Mouse (Mus musculus) liver, postnatal 0 days (tissue): ENCODE results near the gene Pnliprp2. TPM values are rescaled to one million over a fixed set of nuclear protein-coding genes. Genes with fewer than 3 reads are reported as not detected.
A peak's percentile ranks its signal among the peaks of the same experiment; 100 is the strongest.

Experiments
- ATAC-seq: fragments of 200-750 bp; cut with Nextera tagmentation; 2 replicates; pipeline ENCODE4 v1.8.0; 2017; ENCODE audit warnings: mild to moderate bottlenecking, moderate library complexity
- DNase-seq: peaks from one replicate; pipeline ENCODE4 v3.0.0-alpha.2; 2016
- H3K27ac ChIP-seq: fragments of 300-500 bp; sonication (generic); 2 replicates; pipeline ENCODE4 v1.5.1; 2014; ENCODE audit warnings: antibody characterized with exemption, moderate library complexity, mild to moderate bottlenecking, low read depth
- H3K27me3 ChIP-seq: fragments of 300-500 bp; sonication (generic); 2 replicates; pipeline ENCODE4 v1.6.1; 2014; ENCODE audit warnings: low read length, control low read depth, mixed read lengths; ENCODE audit not compliant: insufficient read depth
- H3K36me3 ChIP-seq: fragments of 300-500 bp; sonication (generic); replicated peaks from 2 replicates; pipeline ENCODE4 v1.6.1; 2014; ENCODE audit warnings: mild to moderate bottlenecking, control low read depth, low read length, moderate library complexity, mixed read lengths; ENCODE audit not compliant: insufficient read depth
- H3K4me1 ChIP-seq: fragments of 300-500 bp; sonication (generic); 2 replicates; pipeline ENCODE4 v1.6.1; 2014; ENCODE audit warnings: antibody characterized with exemption, mild to moderate bottlenecking, control low read depth; ENCODE audit not compliant: insufficient read depth
- H3K4me2 ChIP-seq: fragments of 300-500 bp; sonication (generic); 2 replicates; pipeline ENCODE4 v1.6.1; 2014; ENCODE audit warnings: low read depth, mild to moderate bottlenecking, low read length, moderate library complexity, mixed read lengths
- H3K4me3 ChIP-seq: fragments of 300-500 bp; sonication (generic); 2 replicates; pipeline ENCODE4 v1.5.1; 2014; ENCODE audit warnings: low read depth, low read length
- H3K9ac ChIP-seq: fragments of 300-500 bp; sonication (generic); replicated peaks from 2 replicates; pipeline ENCODE4 v1.6.1; 2014; ENCODE audit warnings: mild to moderate bottlenecking, moderate library complexity
- H3K9me3 ChIP-seq: fragments of 300-500 bp; sonication (generic); 2 replicates; pipeline ENCODE4 v1.6.1; 2016; ENCODE audit warnings: mild to moderate bottlenecking, control low read depth, low read length, mixed read lengths
- CTCF ChIP-seq: sonication (generic); IDR thresholded peaks from 2 replicates; pipeline ENCODE4 v1.5.1; 2016; ENCODE audit warnings: antibody characterized with exemption, low read depth
- EP300 ChIP-seq: IDR thresholded peaks from 2 replicates; pipeline ENCODE4 v1.6.1; 2016; ENCODE audit warnings: antibody characterized with exemption, low read depth, mild to moderate bottlenecking
- WGBS: fragments of 180-500 bp; shearing (Covaris S2); extraction: QIAGEN DNeasy Blood & Tissue Kit; methylation state at CpG from one replicate; pipeline ENCODE4 v1.1.7; 2014; ENCODE audit not compliant: insufficient replicate concordance; 5-methylcytosine and 5-hydroxymethylcytosine counted together
- polyA plus RNA-seq: library from polyadenylated mRNA; unstranded; fragments of >200 nt; fragmentation: Nextera tagmentation; extraction: Ambion mirVana; gene quantifications from 2 replicates; pipeline ENCODE4 v1.2.1, GENCODE M21; 2015

Gene Pnliprp2
- polyA plus RNA-seq, 1 experiment from 2014 or later = not detected

DNA sequence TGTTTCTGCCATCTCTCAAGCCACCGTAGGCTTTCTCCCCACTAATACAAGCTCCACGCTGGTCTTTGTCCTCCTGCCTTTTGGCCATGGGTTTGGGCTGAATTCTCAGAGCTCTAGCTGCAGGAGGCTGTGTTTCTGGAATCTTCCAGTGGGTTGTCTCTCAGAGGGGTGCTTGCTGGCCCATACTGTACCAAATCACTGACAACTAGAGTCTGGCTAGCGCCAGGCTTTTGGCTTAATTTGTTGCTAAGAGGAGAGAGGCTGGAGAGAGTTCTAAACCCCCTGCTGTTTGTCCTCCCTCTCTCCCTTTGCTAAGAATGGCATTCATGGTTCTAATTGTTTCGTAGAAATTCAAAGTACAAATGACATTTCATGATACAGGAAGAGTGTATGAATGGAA lies 22.0 kb downstream of the Pnliprp2 start:
- ATAC-seq (no peak), DNase-seq (no peak)
- no peak overlapping the region for H3K4me2 ChIP-seq
- no peak overlapping the region for H3K27ac ChIP-seq
- no peak overlapping the region for H3K4me3 ChIP-seq
- no peak for TF ChIP-seq EP300
- no peak for TF ChIP-seq CTCF
- no peaks in the 10 kb centered on the region for H3K4me1 ChIP-seq
- 70% methylated on average over 4 of the region's 4 CpGs for WGBS
- H3K27me3 ChIP-seq = no peaks in the 10 kb centered on the region
- H3K9ac ChIP-seq = no peak overlapping the region
- H3K36me3 ChIP-seq = no peaks in the 10 kb centered on the region
- H3K9me3 ChIP-seq = no peaks in the 10 kb centered on the region

DNA sequence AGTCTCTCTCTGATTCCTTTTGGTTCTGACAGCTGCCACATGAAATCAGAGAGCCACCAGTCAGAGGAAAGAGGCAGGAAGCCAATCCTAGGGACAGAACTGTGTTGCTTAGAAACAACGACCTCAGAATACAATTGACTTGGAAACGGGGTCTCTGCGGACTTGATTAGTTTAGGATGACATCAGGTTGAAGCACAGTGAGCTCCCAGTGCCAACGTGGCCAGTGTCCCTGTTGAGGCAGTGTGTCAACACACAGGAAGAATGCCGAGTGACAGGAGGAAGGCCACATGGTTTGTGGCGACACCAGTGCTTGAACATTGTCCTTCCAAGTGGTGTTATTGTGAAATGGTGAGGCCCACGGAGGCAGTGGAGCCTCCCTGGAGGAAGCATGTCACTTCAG lies 24.4 kb downstream of the Pnliprp2 start:
- H3K9me3 ChIP-seq = no peaks in the 10 kb centered on the region
- DNase-seq (peak; percentile 30), ATAC-seq (peak; percentile 55; the same call in 1 of the 2 replicates)
- 18% methylated on average over 7 of the region's 7 CpGs for WGBS
- TF ChIP-seq CTCF (no peak), EP300 (no peak)
- no peak overlapping the region for H3K4me2 ChIP-seq
- H3K27ac ChIP-seq = no peak overlapping the region
- no peaks in the 10 kb centered on the region for H3K36me3 ChIP-seq
- H3K4me3 ChIP-seq = no peak overlapping the region
- no peaks in the 10 kb centered on the region for H3K27me3 ChIP-seq
- no peak overlapping the region for H3K9ac ChIP-seq
- no peaks in the 10 kb centered on the region for H3K4me1 ChIP-seq

DNA sequence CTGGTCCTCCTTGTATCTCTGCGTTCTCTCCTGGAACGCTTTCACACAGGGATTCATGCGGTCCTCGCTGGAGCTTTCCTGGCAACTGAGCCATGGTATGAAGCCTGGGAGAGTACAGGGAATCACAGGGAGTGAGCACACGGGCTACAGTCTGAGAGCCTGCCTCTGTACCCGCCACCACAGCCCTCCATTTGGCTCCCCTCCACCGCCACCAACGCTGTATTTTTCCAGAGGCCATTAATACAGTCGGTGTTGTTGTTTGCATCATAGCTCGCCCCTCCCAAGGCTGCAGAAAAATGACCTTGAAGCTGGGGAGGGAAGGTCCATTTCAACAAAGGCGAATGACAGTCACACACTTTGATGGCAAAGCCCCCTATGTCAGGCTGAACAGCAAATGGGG lies 29.7 kb downstream of the Pnliprp2 start:
- Histone ChIP-seq H3K4me3 (no peak overlapping the region), H3K36me3 (no peaks in the 10 kb centered on the region), H3K9me3 (no peaks in the 10 kb centered on the region), H3K27me3 (no peaks in the 10 kb centered on the region), H3K4me1 (no peaks in the 10 kb centered on the region; the same call in 1 of the 2 replicates), H3K9ac (no peak overlapping the region), H3K4me2 (no peak overlapping the region), H3K27ac (no peak overlapping the region)
- ATAC-seq (no peak), DNase-seq (no peak)
- TF ChIP-seq EP300 = no peak
- no peak for TF ChIP-seq CTCF
- 72% methylated on average over 11 of the region's 11 CpGs for WGBS

DNA sequence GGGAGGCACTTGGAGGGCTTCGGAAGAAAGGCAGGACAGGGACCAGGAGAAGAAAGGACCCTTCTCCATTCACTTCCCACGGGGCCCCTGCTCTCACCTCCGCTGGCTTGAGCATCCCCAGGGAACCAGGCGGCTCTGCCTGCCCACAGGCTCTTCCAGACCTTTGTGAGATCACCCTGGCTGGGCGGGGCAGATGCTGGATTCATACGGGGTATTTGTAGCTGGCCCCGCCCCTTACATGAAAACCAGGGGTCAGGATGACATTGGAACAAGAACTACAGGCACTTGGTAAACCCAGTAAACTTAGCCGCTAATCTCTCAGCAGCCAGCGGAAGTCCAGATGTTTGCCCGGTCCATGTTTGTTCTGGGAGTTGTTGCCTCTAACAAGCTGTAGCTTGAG lies 34.8 kb downstream of the Pnliprp2 start, which contains the start of gene 1700019N19Rik:
TSS of gene 1700019N19Rik (minus strand) at position 178 of the 400 bp plus-strand sequence.
- TF ChIP-seq EP300 = no peak
- no peak for TF ChIP-seq CTCF
- no peaks in the 10 kb centered on the region for H3K9me3 ChIP-seq
- H3K4me2 ChIP-seq = no peak within 1 kb of the TSS
- no peaks in the 10 kb centered on the region; the same call in 1 of the 2 replicates for H3K4me1 ChIP-seq
- no peak within 1 kb of the TSS for H3K27ac ChIP-seq
- no peak within 1 kb of the TSS for H3K9ac ChIP-seq
- DNase-seq (no peak), ATAC-seq (no peak)
- H3K4me3 ChIP-seq = no peak within 1 kb of the TSS
- no peaks in the 10 kb centered on the region for H3K27me3 ChIP-seq
- 34% methylated on average over 10 of the region's 10 CpGs for WGBS
- H3K36me3 ChIP-seq = no peaks in the 10 kb centered on the region

DNA sequence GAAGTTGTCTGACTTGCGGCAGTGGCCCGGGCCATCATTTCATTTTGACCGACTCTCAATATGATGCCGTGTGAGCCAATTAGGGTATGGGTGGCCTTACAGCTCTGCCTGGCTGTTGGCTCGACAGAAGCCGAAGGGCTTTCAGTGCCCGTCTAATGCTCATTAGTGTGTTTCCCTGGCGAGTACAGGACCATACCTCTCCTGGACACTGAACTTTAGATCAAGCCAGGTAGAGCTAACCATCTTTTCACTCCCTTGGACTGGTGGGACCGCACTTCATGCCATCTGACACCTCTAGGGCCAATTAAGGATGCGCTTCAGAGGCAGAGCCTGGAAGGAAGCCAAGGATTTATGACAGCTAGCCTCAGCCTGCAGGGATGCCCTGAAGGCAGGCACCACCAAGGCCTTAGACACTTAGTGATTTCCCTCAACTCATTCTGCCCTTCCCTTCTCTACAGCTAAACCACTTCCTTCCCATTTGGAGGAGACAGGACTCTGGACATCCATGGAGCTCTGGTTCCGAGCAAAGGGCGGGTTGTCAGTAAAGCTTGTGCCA lies 35.7 kb downstream of the Pnliprp2 start:
- no peaks in the 10 kb centered on the region for H3K36me3 ChIP-seq
- H3K9ac ChIP-seq = no peak overlapping the region
- ATAC-seq = no peak
- H3K4me3 ChIP-seq = no peak overlapping the region
- H3K27me3 ChIP-seq = no peaks in the 10 kb centered on the region
- no peak overlapping the region for H3K27ac ChIP-seq
- TF ChIP-seq EP300 = no peak
- no peak for TF ChIP-seq CTCF
- 78% methylated on average over 12 of the region's 12 CpGs for WGBS
- DNase-seq = no peak
- no peak overlapping the region for H3K4me2 ChIP-seq
- no peaks in the 10 kb centered on the region for H3K9me3 ChIP-seq
- H3K4me1 ChIP-seq = no peaks in the 10 kb centered on the region; the same call in 1 of the 2 replicates

DNA sequence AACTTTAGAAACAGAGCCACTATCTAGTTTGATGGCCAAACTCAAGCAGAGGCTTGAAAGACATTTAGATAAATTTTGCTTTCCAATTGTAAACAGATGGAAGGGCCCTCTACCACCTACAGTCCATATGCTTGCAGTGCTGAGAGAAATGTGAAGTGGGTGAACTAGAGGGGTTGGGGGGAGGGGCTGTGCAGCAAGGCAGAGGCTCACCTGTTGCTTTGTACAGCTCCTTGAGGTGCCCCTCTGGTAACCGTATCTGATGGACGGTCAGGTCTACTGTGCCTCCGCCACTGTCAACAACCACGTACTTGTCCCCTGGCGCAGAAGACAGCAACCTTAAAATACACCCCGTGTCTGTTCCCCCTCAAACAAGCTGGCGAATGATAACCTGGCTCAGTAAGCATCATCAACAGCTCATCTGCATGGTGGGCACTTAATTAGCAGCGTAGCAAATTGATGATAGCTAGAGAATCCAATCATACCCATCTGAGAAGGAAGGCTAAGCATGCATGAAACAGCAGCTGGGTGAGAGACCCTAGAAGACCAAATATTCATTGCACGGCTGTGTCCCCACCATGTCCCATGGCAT lies 45.8 kb downstream of the Pnliprp2 start:
- Histone ChIP-seq H3K4me3 (no peak overlapping the region), H3K9ac (no peak overlapping the region)
- 81% methylated on average over 9 of the region's 9 CpGs for WGBS

More for the DNA sequence above, 45.8 kb downstream of the Pnliprp2 start:
- no peak for DNase-seq
- H3K4me1 ChIP-seq = no peaks in the 10 kb centered on the region
- no peak for TF ChIP-seq CTCF
- TF ChIP-seq EP300 = no peak
- H3K9me3 ChIP-seq = no peaks in the 10 kb centered on the region
- no peaks in the 10 kb centered on the region for H3K27me3 ChIP-seq
- H3K4me2 ChIP-seq = no peak overlapping the region
- H3K36me3 ChIP-seq = no peaks in the 10 kb centered on the region
- ATAC-seq = no peak
- no peak overlapping the region for H3K27ac ChIP-seq
